Mouse (Mus musculus): Measurements from ENCODE around the gene Tmem144. TPM values are rescaled to one million over a fixed set of nuclear protein-coding genes. Genes with fewer than 3 reads are reported as not detected.
A peak's percentile ranks its signal among the peaks of the same experiment; 100 is the strongest.

The Tmem144 gene
- polyA plus RNA-seq, 1 experiment from 2014 or later, result 2.1 TPM

- 19% methylated on average over 7 of the region's 7 CpGs for WGBS (ENCODE audit: insufficient replicate concordance)
- H3K27ac ChIP-seq (replicated peaks), result no peak overlapping the region
- no peaks in the 10 kb centered on the region for H3K4me1 ChIP-seq (replicated peaks)
- no peak overlapping the region for H3K9ac ChIP-seq
- no peaks in the 10 kb centered on the region for H3K9me3 ChIP-seq (replicated peaks)
- no peaks in the 10 kb centered on the region for H3K27me3 ChIP-seq
- no peak overlapping the region for H3K4me3 ChIP-seq (replicated peaks)
- no peaks in the 10 kb centered on the region for H3K36me3 ChIP-seq (replicated peaks)
- H3K4me2 ChIP-seq, result no peak overlapping the region
- no peak for ATAC-seq (ENCODE audit: insufficient read depth)
These were observed 12.3 kb upstream of the Tmem144 start for GRCm38 (mm10) chr3:79864824-79865223.

GRCm38 (mm10) chr3:79858221-79858620 is 5.6 kb upstream of the Tmem144 start:
- Histone ChIP-seq H3K4me2 (no peak overlapping the region), H3K4me3 (replicated peaks) (no peak overlapping the region), H3K9ac (no peak overlapping the region), H3K27me3 (no peaks in the 10 kb centered on the region), H3K9me3 (replicated peaks) (no peaks in the 10 kb centered on the region), H3K4me1 (replicated peaks) (no peaks in the 10 kb centered on the region), H3K27ac (replicated peaks) (no peak overlapping the region), H3K36me3 (replicated peaks) (no peaks in the 10 kb centered on the region)
- WGBS (ENCODE audit: insufficient replicate concordance), result 68% methylated on average over 3 of the region's 3 CpGs
- ATAC-seq (ENCODE audit: insufficient read depth), result no peak

GRCm38 (mm10) chr3:79857780-79858179 is 5.2 kb upstream of the Tmem144 start:
- Histone ChIP-seq H3K4me2 (no peak overlapping the region), H3K4me3 (replicated peaks) (no peak overlapping the region), H3K27me3 (no peaks in the 10 kb centered on the region), H3K4me1 (replicated peaks) (peaks cover 3% of the 10 kb centered on the region), H3K36me3 (replicated peaks) (no peaks in the 10 kb centered on the region), H3K9me3 (replicated peaks) (no peaks in the 10 kb centered on the region), H3K27ac (replicated peaks) (no peak overlapping the region), H3K9ac (no peak overlapping the region)
- ATAC-seq (ENCODE audit: insufficient read depth), result no peak
- 56% methylated on average over 5 of the region's 5 CpGs for WGBS (ENCODE audit: insufficient replicate concordance)

- peak; percentile 52 for ATAC-seq (ENCODE audit: insufficient read depth)
- H3K9me3 ChIP-seq (replicated peaks), result no peaks in the 10 kb centered on the region
- 27% methylated on average over 3 of the region's 3 CpGs for WGBS (ENCODE audit: insufficient replicate concordance)
- no peak overlapping the region for H3K4me3 ChIP-seq (replicated peaks)
- no peak overlapping the region for H3K9ac ChIP-seq
- no peaks in the 10 kb centered on the region for H3K27me3 ChIP-seq
- H3K27ac ChIP-seq (replicated peaks), result no peak overlapping the region
- H3K36me3 ChIP-seq (replicated peaks), result no peaks in the 10 kb centered on the region
- H3K4me1 ChIP-seq (replicated peaks), result peaks cover 22% of the 10 kb centered on the region
- no peak overlapping the region for H3K4me2 ChIP-seq
These were observed 465 bp downstream of the Tmem144 start for GRCm38 (mm10) chr3:79852108-79852507.

- no peak for ATAC-seq (ENCODE audit: insufficient read depth)
- Histone ChIP-seq H3K4me3 (replicated peaks) (no peak overlapping the region), H3K4me2 (no peak overlapping the region), H3K27me3 (no peaks in the 10 kb centered on the region), H3K4me1 (replicated peaks) (peaks cover 22% of the 10 kb centered on the region), H3K27ac (replicated peaks) (no peak overlapping the region), H3K9ac (no peak overlapping the region), H3K9me3 (replicated peaks) (no peaks in the 10 kb centered on the region), H3K36me3 (replicated peaks) (no peaks in the 10 kb centered on the region)
- WGBS (ENCODE audit: insufficient replicate concordance), result 47% methylated on average over 6 of the region's 6 CpGs
These were observed 1.9 kb downstream of the Tmem144 start for GRCm38 (mm10) chr3:79850656-79851055.

GRCm38 (mm10) chr3:79849621-79850020 is 3.0 kb downstream of the Tmem144 start:
- H3K9me3 ChIP-seq (replicated peaks), result no peaks in the 10 kb centered on the region
- H3K4me2 ChIP-seq, result no peak overlapping the region
- H3K9ac ChIP-seq, result no peak overlapping the region
- 42% methylated on average over 2 of the region's 2 CpGs for WGBS (ENCODE audit: insufficient replicate concordance)
- no peak overlapping the region for H3K4me3 ChIP-seq (replicated peaks)
- peak overlapping the region; percentile 77 for H3K27ac ChIP-seq (replicated peaks)
- H3K4me1 ChIP-seq (replicated peaks), result peaks cover 25% of the 10 kb centered on the region
- no peaks in the 10 kb centered on the region for H3K36me3 ChIP-seq (replicated peaks)
- ATAC-seq (ENCODE audit: insufficient read depth), result peak; percentile 79
- no peaks in the 10 kb centered on the region for H3K27me3 ChIP-seq

GRCm38 (mm10) chr3:79848841-79849240 is 3.7 kb downstream of the Tmem144 start:
- no peaks in the 10 kb centered on the region for H3K27me3 ChIP-seq
- H3K9me3 ChIP-seq (replicated peaks), result no peaks in the 10 kb centered on the region
- H3K4me1 ChIP-seq (replicated peaks), result peaks cover 25% of the 10 kb centered on the region
- no peak overlapping the region for H3K4me2 ChIP-seq
- 41% methylated on average over 4 of the region's 4 CpGs for WGBS (ENCODE audit: insufficient replicate concordance)
- ATAC-seq (ENCODE audit: insufficient read depth), result no peak
- no peaks in the 10 kb centered on the region for H3K36me3 ChIP-seq (replicated peaks)
- no peak overlapping the region for H3K27ac ChIP-seq (replicated peaks)
- no peak overlapping the region for H3K4me3 ChIP-seq (replicated peaks)
- no peak overlapping the region for H3K9ac ChIP-seq

GRCm38 (mm10) chr3:79846633-79847032 is 5.9 kb downstream of the Tmem144 start:
- WGBS (ENCODE audit: insufficient replicate concordance), result 48% methylated on average over 5 of the region's 5 CpGs
- no peak overlapping the region for H3K27ac ChIP-seq (replicated peaks)
- no peak overlapping the region for H3K4me2 ChIP-seq
- H3K4me3 ChIP-seq (replicated peaks), result no peak overlapping the region
- H3K4me1 ChIP-seq (replicated peaks), result peaks cover 18% of the 10 kb centered on the region
- no peaks in the 10 kb centered on the region for H3K36me3 ChIP-seq (replicated peaks)
- no peaks in the 10 kb centered on the region for H3K27me3 ChIP-seq
- no peaks in the 10 kb centered on the region for H3K9me3 ChIP-seq (replicated peaks)
- ATAC-seq (ENCODE audit: insufficient read depth), result no peak
- H3K9ac ChIP-seq, result no peak overlapping the region

GRCm38 (mm10) chr3:79843999-79844398 is 8.6 kb downstream of the Tmem144 start:
- H3K4me3 ChIP-seq (replicated peaks), result no peak overlapping the region
- ATAC-seq (ENCODE audit: insufficient read depth), result peak; percentile 28; the same call in 1 of the 2 replicates
- H3K4me1 ChIP-seq (replicated peaks), result peaks cover 14% of the 10 kb centered on the region
- H3K27me3 ChIP-seq, result no peaks in the 10 kb centered on the region
- no peaks in the 10 kb centered on the region for H3K36me3 ChIP-seq (replicated peaks)
- WGBS (ENCODE audit: insufficient replicate concordance), result 60% methylated on average over 9 of the region's 9 CpGs
- no peaks in the 10 kb centered on the region for H3K9me3 ChIP-seq (replicated peaks)
- no peak overlapping the region for H3K9ac ChIP-seq
- no peak overlapping the region for H3K27ac ChIP-seq (replicated peaks)
- no peak overlapping the region for H3K4me2 ChIP-seq

GRCm38 (mm10) chr3:79842616-79843016 is 10.0 kb downstream of the Tmem144 start:
- no peaks in the 10 kb centered on the region for H3K9me3 ChIP-seq (replicated peaks)
- H3K27me3 ChIP-seq, result no peaks in the 10 kb centered on the region
- no peaks in the 10 kb centered on the region for H3K36me3 ChIP-seq (replicated peaks)
- H3K9ac ChIP-seq, result peak overlapping the region; percentile 55
- peak overlapping the region; percentile 63 for H3K4me3 ChIP-seq (replicated peaks)
- peaks cover 14% of the 10 kb centered on the region for H3K4me1 ChIP-seq (replicated peaks)
- peak overlapping the region; percentile 77 for H3K4me2 ChIP-seq
- H3K27ac ChIP-seq (replicated peaks), result peak overlapping the region; percentile 84
- under 1% methylated on average over 19 of the region's 19 CpGs for WGBS (ENCODE audit: insufficient replicate concordance)
- ATAC-seq (ENCODE audit: insufficient read depth), result peak; percentile 76

GRCm38 (mm10) chr3:79842165-79842564 is 10.4 kb downstream of the Tmem144 start:
- peak; percentile 51; the same call in 1 of the 2 replicates for ATAC-seq (ENCODE audit: insufficient read depth)
- Histone ChIP-seq H3K9me3 (replicated peaks) (no peaks in the 10 kb centered on the region), H3K36me3 (replicated peaks) (no peaks in the 10 kb centered on the region), H3K9ac (peak overlapping the region; percentile 55), H3K4me2 (peak overlapping the region; percentile 77), H3K27ac (replicated peaks) (peak overlapping the region; percentile 84), H3K27me3 (no peaks in the 10 kb centered on the region), H3K4me1 (replicated peaks) (peaks cover 14% of the 10 kb centered on the region), H3K4me3 (replicated peaks) (peak overlapping the region; percentile 63)
- WGBS (ENCODE audit: insufficient replicate concordance), result 5% methylated on average over 12 of the region's 12 CpGs

GRCm38 (mm10) chr3:79841475-79841874 is 11.1 kb downstream of the Tmem144 start:
- H3K4me2 ChIP-seq, result peak overlapping the region; percentile 77
- no peak for ATAC-seq (ENCODE audit: insufficient read depth)
- H3K4me1 ChIP-seq (replicated peaks), result peaks cover 14% of the 10 kb centered on the region
- peak overlapping the region; percentile 55; the same call in 1 of the 2 replicates for H3K9ac ChIP-seq
- no peaks in the 10 kb centered on the region for H3K9me3 ChIP-seq (replicated peaks)
- WGBS (ENCODE audit: insufficient replicate concordance), result 57% methylated on average over 6 of the region's 6 CpGs
- no peaks in the 10 kb centered on the region for H3K36me3 ChIP-seq (replicated peaks)
- no peak overlapping the region for H3K27ac ChIP-seq (replicated peaks)
- peak overlapping the region; percentile 63 for H3K4me3 ChIP-seq (replicated peaks)
- H3K27me3 ChIP-seq, result no peaks in the 10 kb centered on the region
